Mouse (Mus musculus) liver, adult 2 months (tissue): Measurements from ENCODE around the gene Plod2.

Experiments used
- CTCF ChIP-seq: fragments of 200-500 bp; IDR thresholded peaks from 2 replicates; pipeline ENCODE4 v1.5.1; 2011; ENCODE audit warnings: low read depth, low read length, control low read depth
- POLR2A ChIP-seq: fragments of 200-500 bp; IDR thresholded peaks from 2 replicates; pipeline ENCODE4 v1.6.1; 2011; ENCODE audit warnings: low read length, control low read depth; ENCODE audit not compliant: insufficient read depth; ENCODE audit errors: extremely low read depth

GRCm38 (mm10) chr9:92634792-92635191 lies 92.8 kb downstream of the Plod2 start:
- TF ChIP-seq POLR2A (no peak), CTCF (no peak)
